Mouse (Mus musculus): Measurements from ENCODE around the gene Olfr599. TPM values are rescaled to one million over a fixed set of nuclear protein-coding genes. Genes with fewer than 3 reads are reported as not detected.
"Not testable (repeated sequence)": the region's sequence is repeated elsewhere in the genome, so short reads cannot be mapped to it uniquely, and the experiment has no call there.

Gene Olfr599
- total RNA-seq (2014; rRNA removed) (not detected in 2 replicates), polyA plus RNA-seq (2012; rRNA removed) (not detected in 2 replicates)

DNA sequence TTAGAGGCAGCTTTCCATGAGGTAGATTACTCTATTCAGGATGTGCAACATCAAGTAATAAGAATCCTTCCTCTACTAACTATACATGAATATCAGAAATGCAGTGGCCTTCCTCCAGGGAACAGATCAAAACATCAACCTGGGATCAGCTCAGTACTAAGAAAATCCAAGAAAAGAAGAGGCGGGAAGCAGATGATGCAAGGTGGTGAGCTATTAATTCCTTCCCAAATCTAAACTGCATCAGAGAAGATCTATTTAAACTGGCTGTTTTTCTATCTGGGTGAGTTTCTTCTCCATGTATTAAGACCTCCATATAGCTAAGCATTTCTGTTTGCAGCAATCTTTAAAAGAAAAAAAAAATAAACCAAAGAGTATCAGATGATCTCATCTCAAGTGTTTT lies at the start of gene Olfr599:
TSS of gene Olfr599 (plus strand) at position 301 of the 400 bp plus-strand sequence.
- no peak for TF ChIP-seq CTCF (IDR thresholded peaks at IDR 0.05; ENCODE audit: low read depth, low read length)
- no peak for TF ChIP-seq POLR2A (IDR thresholded peaks at IDR 0.05; ENCODE audit: extremely low read depth, insufficient read depth, low read length)
- no peak for DNase-seq (ENCODE audit: extremely low read depth, low read depth, low spot score)
- Histone ChIP-seq H3K27ac (replicated peaks; ENCODE audit: insufficient read depth, low read depth, low read length) (no peak within 1 kb of the TSS), H3K36me3 (ENCODE audit: control insufficient read depth, insufficient read depth, low read length) (no peaks in the 10 kb centered on the region), H3K27me3 (ENCODE audit: control insufficient read depth, insufficient read depth, low read length) (no peaks in the 10 kb centered on the region), H3K9ac (ENCODE audit: low read depth, low read length) (no peak within 1 kb of the TSS), H3K4me3 (ENCODE audit: insufficient read depth, low read depth, low read length) (no peak within 1 kb of the TSS), H3K79me2 (ENCODE audit: control insufficient read depth, insufficient read depth, low read length) (no peaks in the 10 kb centered on the region), H3K4me1 (ENCODE audit: control insufficient read depth, insufficient read depth, low read length) (no peaks in the 10 kb centered on the region)
- 90% methylated on average over 1 of the region's 1 CpGs for WGBS

DNA sequence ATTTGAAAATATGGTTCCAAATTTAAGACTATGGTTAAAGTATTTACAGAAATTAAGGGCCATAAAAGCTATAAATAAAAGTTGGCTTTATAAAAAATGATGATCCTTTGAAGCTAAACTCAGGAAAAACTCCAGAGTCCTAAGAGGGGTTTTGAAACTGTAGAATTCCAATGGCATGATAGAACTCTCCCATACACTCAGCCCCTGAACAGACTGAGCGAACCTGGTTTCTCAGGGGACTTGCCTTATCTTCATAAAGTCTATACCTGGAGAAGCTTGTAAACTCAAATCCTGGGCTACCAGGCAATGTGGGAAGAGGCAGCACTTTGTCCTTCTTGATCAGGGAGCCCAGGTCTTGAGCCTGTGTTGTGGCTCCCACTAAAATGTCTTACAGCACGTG lies 30.4 kb upstream of the Olfr599 start, which contains the start of gene Olfr596:
TSS of gene Olfr596 (plus strand) at position 301 of the 400 bp plus-strand sequence.
- not testable (repeated sequence) for DNase-seq (ENCODE audit: extremely low read depth, low read depth, low spot score); H3K9ac ChIP-seq (ENCODE audit: low read depth, low read length); H3K4me3 ChIP-seq (ENCODE audit: insufficient read depth, low read depth, low read length); H3K27ac ChIP-seq (replicated peaks; ENCODE audit: insufficient read depth, low read depth, low read length); H3K36me3 ChIP-seq (ENCODE audit: control insufficient read depth, insufficient read depth, low read length); H3K4me1 ChIP-seq (ENCODE audit: control insufficient read depth, insufficient read depth, low read length); H3K79me2 ChIP-seq (ENCODE audit: control insufficient read depth, insufficient read depth, low read length); H3K27me3 ChIP-seq (ENCODE audit: control insufficient read depth, insufficient read depth, low read length)
- WGBS = 73% methylated on average over 2 of the region's 2 CpGs

GRCm38 (mm10) chr7:103316015-103316414 lies 19.7 kb upstream of the Olfr599 start, which contains the start of gene Olfr597:
Gene Olfr597, plus strand, starts transcription at chr7:103316315.
- H3K79me2 ChIP-seq (ENCODE audit: control insufficient read depth, insufficient read depth, low read length); H3K27ac ChIP-seq (replicated peaks; ENCODE audit: insufficient read depth, low read depth, low read length); H3K9ac ChIP-seq (ENCODE audit: low read depth, low read length); DNase-seq (ENCODE audit: extremely low read depth, low read depth, low spot score); H3K27me3 ChIP-seq (ENCODE audit: control insufficient read depth, insufficient read depth, low read length); H3K4me1 ChIP-seq (ENCODE audit: control insufficient read depth, insufficient read depth, low read length); H3K4me3 ChIP-seq (ENCODE audit: insufficient read depth, low read depth, low read length); H3K36me3 ChIP-seq (ENCODE audit: control insufficient read depth, insufficient read depth, low read length): not testable (repeated sequence)
- whole genome bisulfite sequencing = 93% methylated on average over 2 of the region's 2 CpGs

- Histone ChIP-seq H3K27me3 (ENCODE audit: control insufficient read depth, insufficient read depth, low read length) (no peaks in the 10 kb centered on the region), H3K27ac (replicated peaks; ENCODE audit: insufficient read depth, low read depth, low read length) (no peak within 1 kb of the TSS), H3K36me3 (ENCODE audit: control insufficient read depth, insufficient read depth, low read length) (no peaks in the 10 kb centered on the region), H3K4me1 (ENCODE audit: control insufficient read depth, insufficient read depth, low read length) (no peaks in the 10 kb centered on the region), H3K79me2 (ENCODE audit: control insufficient read depth, insufficient read depth, low read length) (no peaks in the 10 kb centered on the region), H3K4me3 (ENCODE audit: insufficient read depth, low read depth, low read length) (no peak within 1 kb of the TSS), H3K9ac (ENCODE audit: low read depth, low read length) (no peak within 1 kb of the TSS)
- DNase-seq (ENCODE audit: extremely low read depth, low read depth, low spot score) = no peak
- TF ChIP-seq POLR2A (IDR thresholded peaks at IDR 0.05; ENCODE audit: extremely low read depth, insufficient read depth, low read length) (no peak), CTCF (IDR thresholded peaks at IDR 0.05; ENCODE audit: low read depth, low read length) (no peak)
Observed at GRCm38 (mm10) chr7:103323268-103323667, 12.4 kb upstream of the Olfr599 start, which contains the start of gene Olfr598. Gene Olfr598, plus strand, starts transcription at chr7:103323568.

- no peaks in the 10 kb centered on the region for H3K4me1 ChIP-seq (ENCODE audit: control insufficient read depth, insufficient read depth, low read length)
- no peak within 1 kb of the TSS for H3K4me3 ChIP-seq (ENCODE audit: insufficient read depth, low read depth, low read length)
- no peak within 1 kb of the TSS for H3K27ac ChIP-seq (replicated peaks; ENCODE audit: insufficient read depth, low read depth, low read length)
- TF ChIP-seq POLR2A (IDR thresholded peaks at IDR 0.05; ENCODE audit: extremely low read depth, insufficient read depth, low read length) = no peak
- no peak for TF ChIP-seq CTCF (IDR thresholded peaks at IDR 0.05; ENCODE audit: low read depth, low read length)
- no peaks in the 10 kb centered on the region for H3K79me2 ChIP-seq (ENCODE audit: control insufficient read depth, insufficient read depth, low read length)
- DNase-seq (ENCODE audit: extremely low read depth, low read depth, low spot score) = no peak
- H3K36me3 ChIP-seq (ENCODE audit: control insufficient read depth, insufficient read depth, low read length) = no peaks in the 10 kb centered on the region
- no peak within 1 kb of the TSS for H3K9ac ChIP-seq (ENCODE audit: low read depth, low read length)
- H3K27me3 ChIP-seq (ENCODE audit: control insufficient read depth, insufficient read depth, low read length) = no peaks in the 10 kb centered on the region
Observed at GRCm38 (mm10) chr7:103349569-103349968, 13.9 kb downstream of the Olfr599 start, which contains the start of gene Olfr600. Gene Olfr600, minus strand, starts transcription at chr7:103349669.

GRCm38 (mm10) chr7:103362555-103362954 lies 26.8 kb downstream of the Olfr599 start, which contains the start of gene Olfr601:
Gene Olfr601, minus strand, starts transcription at chr7:103362655.
- H3K79me2 ChIP-seq (ENCODE audit: control insufficient read depth, insufficient read depth, low read length) = no peaks in the 10 kb centered on the region
- no peaks in the 10 kb centered on the region for H3K4me1 ChIP-seq (ENCODE audit: control insufficient read depth, insufficient read depth, low read length)
- H3K4me3 ChIP-seq (ENCODE audit: insufficient read depth, low read depth, low read length) = no peak within 1 kb of the TSS
- H3K36me3 ChIP-seq (ENCODE audit: control insufficient read depth, insufficient read depth, low read length) = no peaks in the 10 kb centered on the region
- H3K9ac ChIP-seq (ENCODE audit: low read depth, low read length) = no peak within 1 kb of the TSS
- TF ChIP-seq POLR2A (IDR thresholded peaks at IDR 0.05; ENCODE audit: extremely low read depth, insufficient read depth, low read length) (no peak), CTCF (IDR thresholded peaks at IDR 0.05; ENCODE audit: low read depth, low read length) (no peak)
- no peak for DNase-seq (ENCODE audit: extremely low read depth, low read depth, low spot score)
- 86% methylated on average over 1 of the region's 1 CpGs for WGBS
- H3K27ac ChIP-seq (replicated peaks; ENCODE audit: insufficient read depth, low read depth, low read length) = no peak within 1 kb of the TSS
- no peaks in the 10 kb centered on the region for H3K27me3 ChIP-seq (ENCODE audit: control insufficient read depth, insufficient read depth, low read length)

Measured in liver, adult 2 months (tissue).